Mouse (Mus musculus) embryonic facial prominence, embryonic 12.5 days (tissue): ENCODE data around the gene Siglecf. TPM values are rescaled to one million over a fixed set of nuclear protein-coding genes. Genes with fewer than 3 reads are reported as not detected.

Source experiments
- ATAC-seq: fragments of 200-750 bp; cut with Nextera tagmentation; 2 replicates; pipeline ENCODE4 v1.8.0; 2017; ENCODE audit not compliant: insufficient number of reproducible peaks, insufficient read depth, low FRiP score, low TSS enrichment
- H3K27ac ChIP-seq: fragments of 300-500 bp; sonication (generic); 2 replicates; pipeline ENCODE4 v1.5.1; 2016; ENCODE audit warnings: mild to moderate bottlenecking
- H3K27me3 ChIP-seq: fragments of 300-500 bp; sonication (generic); 2 replicates; pipeline ENCODE4 v1.6.1; 2016; ENCODE audit warnings: mild to moderate bottlenecking, moderate library complexity
- H3K36me3 ChIP-seq: fragments of 300-500 bp; sonication (generic); 2 replicates; pipeline ENCODE4 v1.6.1; 2016; ENCODE audit warnings: mild to moderate bottlenecking
- H3K4me1 ChIP-seq: fragments of 300-500 bp; sonication (generic); 2 replicates; pipeline ENCODE4 v1.6.1; 2016
- H3K4me2 ChIP-seq: fragments of 300-500 bp; sonication (generic); replicated peaks from 2 replicates; pipeline ENCODE4 v1.6.1; 2016; ENCODE audit warnings: mild to moderate bottlenecking, moderate library complexity
- H3K4me3 ChIP-seq: fragments of 300-500 bp; sonication (generic); 2 replicates; pipeline ENCODE4 v1.5.1; 2016; ENCODE audit warnings: mild to moderate bottlenecking
- H3K9ac ChIP-seq: fragments of 300-500 bp; sonication (generic); 2 replicates; pipeline ENCODE4 v1.6.1; 2016; ENCODE audit warnings: mild to moderate bottlenecking, moderate library complexity
- H3K9me3 ChIP-seq: fragments of 300-500 bp; sonication (generic); 2 replicates; pipeline ENCODE4 v1.6.1; 2016; ENCODE audit warnings: mild to moderate bottlenecking, moderate library complexity
- WGBS: fragments of 180-500 bp; shearing (Covaris S2); methylation state at CpG from one replicate; pipeline ENCODE4 v1.1.7; 2016; 5-methylcytosine and 5-hydroxymethylcytosine counted together
- polyA plus RNA-seq: library from polyadenylated mRNA; unstranded; fragments of >200 nt; fragmentation: Nextera tagmentation; extraction: Ambion mirVana; gene quantifications from 2 replicates; pipeline ENCODE4 v1.2.1, GENCODE M21; 2016

Gene Siglecf
- polyA plus RNA-seq, 1 experiment from 2014 or later = 0.37 TPM

DNA sequence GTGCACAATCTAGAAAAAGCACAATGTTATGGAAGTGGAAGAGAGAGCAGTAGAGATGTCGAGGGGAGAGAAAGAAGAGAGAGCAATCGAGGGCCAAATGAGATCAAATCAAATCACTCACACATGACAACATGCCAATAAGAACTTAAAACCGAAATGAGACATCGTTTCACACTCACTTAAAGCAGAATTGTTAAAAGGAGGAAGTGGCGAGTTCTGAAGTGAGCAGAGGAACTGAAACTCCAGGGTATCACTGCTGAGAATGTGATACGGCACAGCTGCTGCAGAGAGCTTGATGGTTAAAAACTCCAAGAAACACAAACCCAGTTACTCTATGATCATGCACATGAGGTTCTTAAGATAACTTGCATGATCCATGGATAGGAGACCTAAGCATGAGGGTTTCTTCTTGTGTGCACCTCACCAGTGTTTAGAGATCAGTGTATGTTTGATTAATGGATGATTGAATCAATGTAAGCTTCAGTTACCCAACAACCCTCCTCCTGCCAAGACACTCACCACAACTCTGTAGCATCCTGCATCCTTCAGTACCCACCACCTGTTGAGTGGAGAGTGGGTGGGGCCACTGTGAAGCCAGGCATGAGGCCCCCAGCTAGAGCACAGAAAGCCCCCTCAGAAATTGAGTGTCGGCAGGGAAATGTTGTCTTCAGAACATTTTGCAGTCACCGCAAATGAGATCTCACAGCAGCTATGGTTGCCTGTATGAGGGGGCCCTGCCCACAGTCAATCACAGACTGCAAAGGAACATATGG is 41.4 kb downstream of the Siglecf start:
- H3K27me3 ChIP-seq = no peaks in the 10 kb centered on the region
- WGBS = 82% methylated on average over 8 of the region's 8 CpGs
- no peaks in the 10 kb centered on the region for H3K36me3 ChIP-seq
- H3K4me3 ChIP-seq = no peak overlapping the region
- no peak for ATAC-seq
- H3K4me1 ChIP-seq = no peaks in the 10 kb centered on the region
- no peak overlapping the region for H3K27ac ChIP-seq
- no peak overlapping the region for H3K9ac ChIP-seq
- H3K4me2 ChIP-seq = no peak overlapping the region
- no peaks in the 10 kb centered on the region for H3K9me3 ChIP-seq

DNA sequence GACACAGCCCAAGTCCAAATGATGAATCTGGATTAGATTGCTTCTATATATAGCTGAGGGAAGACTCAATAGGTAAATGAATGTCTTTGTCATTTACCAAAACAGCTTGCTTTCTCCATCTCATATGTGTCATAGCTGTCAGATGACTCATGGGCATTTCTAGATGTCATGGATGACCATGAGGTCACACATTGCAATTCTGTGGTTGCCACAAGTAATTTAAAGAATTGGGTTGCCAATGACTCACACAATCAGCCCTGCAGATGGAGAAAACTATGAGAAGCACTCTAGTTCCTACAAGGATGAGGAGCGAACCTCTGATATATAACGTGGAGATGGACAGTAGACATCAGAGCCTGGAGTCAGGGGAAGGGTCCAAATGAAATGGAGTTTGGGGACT is 48.4 kb downstream of the Siglecf start:
- WGBS = 77% methylated on average over 2 of the region's 2 CpGs
- H3K36me3 ChIP-seq = no peaks in the 10 kb centered on the region
- ATAC-seq = no peak

DNA sequence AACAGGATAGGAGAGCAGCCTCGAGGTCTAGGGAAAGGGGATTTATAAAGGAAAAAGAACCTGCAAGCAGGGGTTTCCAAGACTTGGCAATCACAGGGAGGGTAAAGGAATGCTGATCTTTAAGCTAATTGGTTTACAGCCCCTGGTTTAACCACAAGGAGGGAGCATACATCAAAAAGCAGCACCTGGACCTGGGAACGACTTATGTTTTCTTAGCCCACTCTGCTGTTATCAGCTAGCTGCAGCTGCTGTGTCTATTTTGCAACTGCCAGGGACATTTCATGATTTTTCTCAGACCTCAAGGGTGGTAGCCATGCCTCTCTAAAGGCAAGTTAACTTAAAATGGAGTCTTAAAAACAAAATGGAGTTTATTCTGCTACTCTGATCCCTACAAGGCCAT is 51.6 kb downstream of the Siglecf start:
- no peak for ATAC-seq
- no peak overlapping the region for H3K27ac ChIP-seq
- H3K4me2 ChIP-seq = no peak overlapping the region
- H3K4me1 ChIP-seq = no peaks in the 10 kb centered on the region
- H3K9me3 ChIP-seq = no peaks in the 10 kb centered on the region
- no peaks in the 10 kb centered on the region for H3K27me3 ChIP-seq
- H3K4me3 ChIP-seq = no peak overlapping the region
- H3K9ac ChIP-seq = no peak overlapping the region
- no peaks in the 10 kb centered on the region for H3K36me3 ChIP-seq
- 48% methylated on average over 2 of the region's 2 CpGs for WGBS

More for the DNA sequence above, 48.4 kb downstream of the Siglecf start:
- Histone ChIP-seq H3K4me2 (no peak overlapping the region), H3K27ac (no peak overlapping the region), H3K9me3 (no peaks in the 10 kb centered on the region), H3K4me1 (no peaks in the 10 kb centered on the region), H3K27me3 (no peaks in the 10 kb centered on the region), H3K9ac (no peak overlapping the region), H3K4me3 (no peak overlapping the region)

DNA sequence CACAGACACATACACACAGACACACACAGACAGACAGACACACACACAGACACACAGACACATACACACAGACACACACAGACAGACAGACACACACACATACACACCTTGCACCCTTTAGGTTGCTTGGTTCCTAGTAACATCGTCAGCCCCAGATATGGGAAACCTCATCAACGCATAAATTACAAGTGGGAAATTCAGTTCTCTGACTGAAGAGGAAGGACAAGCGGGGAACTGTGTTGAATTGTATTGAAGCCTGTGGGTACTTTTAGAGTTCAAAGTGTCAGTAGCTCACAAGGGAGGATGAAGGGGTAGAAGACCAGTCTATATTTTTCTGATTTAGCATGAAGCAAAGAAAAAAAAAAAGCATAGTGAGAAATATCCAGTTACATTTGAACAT is 56.4 kb downstream of the Siglecf start:
- Histone ChIP-seq H3K4me1 (no peaks in the 10 kb centered on the region), H3K27me3 (no peaks in the 10 kb centered on the region), H3K4me2 (no peak overlapping the region), H3K27ac (no peak overlapping the region), H3K9ac (no peak overlapping the region), H3K36me3 (no peaks in the 10 kb centered on the region), H3K4me3 (no peak overlapping the region), H3K9me3 (no peaks in the 10 kb centered on the region)
- ATAC-seq = no peak
- WGBS = 84% methylated on average over 3 of the region's 3 CpGs

DNA sequence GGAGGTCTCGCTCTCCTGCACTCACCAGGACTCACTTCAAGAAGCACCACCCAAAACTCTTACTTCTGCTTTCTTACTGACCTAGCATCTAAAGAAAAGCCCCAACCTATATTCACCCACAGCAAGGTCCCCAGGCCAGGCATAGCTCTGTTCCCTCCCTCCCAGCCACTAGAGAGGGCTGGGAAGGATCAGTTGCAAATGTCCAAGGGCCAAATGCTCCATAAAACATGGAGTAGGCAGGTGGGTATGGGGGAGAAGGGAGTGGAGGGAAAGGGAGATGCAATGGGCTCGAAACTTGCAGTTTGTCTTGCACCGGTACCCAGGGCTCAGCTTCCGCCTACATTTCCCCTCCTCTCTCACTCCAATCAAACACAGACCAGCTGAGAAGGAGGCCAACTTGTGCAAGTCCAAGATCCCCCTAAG is 57.0 kb downstream of the Siglecf start, which contains the start of gene Siglecg:
Gene Siglecg (plus strand): TSS at position 74 of the 423 bp plus-strand sequence.
- no peaks in the 10 kb centered on the region for H3K9me3 ChIP-seq
- no peaks in the 10 kb centered on the region for H3K27me3 ChIP-seq
- H3K36me3 ChIP-seq = no peaks in the 10 kb centered on the region
- no peak within 1 kb of the TSS for H3K4me3 ChIP-seq
- H3K9ac ChIP-seq = no peak within 1 kb of the TSS
- ATAC-seq = no peak
- no peaks in the 10 kb centered on the region for H3K4me1 ChIP-seq
- H3K27ac ChIP-seq = no peak within 1 kb of the TSS
- 81% methylated on average over 4 of the region's 4 CpGs for WGBS
- H3K4me2 ChIP-seq = no peak within 1 kb of the TSS

DNA sequence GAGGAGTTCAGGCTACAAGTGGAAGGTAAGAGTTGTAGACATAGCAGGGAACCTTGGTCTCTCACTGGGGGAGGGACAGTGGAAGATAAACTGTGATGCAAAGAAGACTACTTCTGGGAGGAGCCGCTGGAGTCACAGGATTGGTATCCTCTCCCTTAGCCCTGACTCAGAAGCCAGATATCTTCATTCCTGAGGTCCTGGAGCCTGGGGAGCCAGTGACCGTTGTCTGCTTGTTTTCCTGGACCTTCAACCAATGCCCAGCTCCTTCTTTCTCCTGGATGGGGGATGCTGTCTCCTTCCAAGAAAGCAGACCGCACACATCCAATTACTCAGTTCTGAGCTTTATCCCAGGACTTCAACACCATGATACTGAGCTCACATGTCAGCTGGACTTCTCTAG is 57.9 kb downstream of the Siglecf start:
- Histone ChIP-seq H3K4me3 (no peak overlapping the region), H3K36me3 (no peaks in the 10 kb centered on the region), H3K27me3 (no peaks in the 10 kb centered on the region), H3K9ac (no peak overlapping the region), H3K9me3 (no peaks in the 10 kb centered on the region), H3K4me1 (no peaks in the 10 kb centered on the region), H3K4me2 (no peak overlapping the region), H3K27ac (no peak overlapping the region)
- 79% methylated on average over 3 of the region's 3 CpGs for WGBS
- ATAC-seq = no peak

Other genes with a start within 250 kb of the Siglecf start
- gene Zfp936, start 237.1 kb upstream of the Siglecf start, polyA plus RNA-seq = not detected in 2 replicates
- gene Zfp715, start 38.0 kb upstream of the Siglecf start, polyA plus RNA-seq = 15.5 and 16.1 TPM in 2 replicates
- 0.04 and 0.09 TPM in 2 replicates for gene Siglecg, start 56.9 kb downstream of the Siglecf start, polyA plus RNA-seq
- gene Lim2, start 76.3 kb downstream of the Siglecf start, polyA plus RNA-seq = 1.9 and 3.9 TPM in 2 replicates
- gene Nkg7, start 85.7 kb downstream of the Siglecf start, polyA plus RNA-seq = 0.27 and 0.37 TPM in 2 replicates
- gene Cldnd2, start 89.4 kb downstream of the Siglecf start, polyA plus RNA-seq = not detected in 2 replicates
- 237 and 240 TPM in 2 replicates for gene Etfb, start 92.7 kb downstream of the Siglecf start, polyA plus RNA-seq
- gene Gm45233, start 92.8 kb downstream of the Siglecf start, polyA plus RNA-seq = 0.38 and 0.90 TPM in 2 replicates
- 5.2 and 6.7 TPM in 2 replicates for gene Vsig10l, start 111.8 kb downstream of the Siglecf start, polyA plus RNA-seq
- gene Iglon5, start 138.7 kb downstream of the Siglecf start, polyA plus RNA-seq = 1.9 and 2.0 TPM in 2 replicates
- gene 4931406B18Rik, start 154.6 kb downstream of the Siglecf start, polyA plus RNA-seq = not detected in 2 replicates
- 0.66 and 1.1 TPM in 2 replicates for gene Cd33, start 193.1 kb downstream of the Siglecf start, polyA plus RNA-seq
- gene Zfp658, start 210.9 kb downstream of the Siglecf start, polyA plus RNA-seq = 6.1 and 6.5 TPM in 2 replicates
- 15.1 and 16.5 TPM in 2 replicates for gene Zfp719, start 228.3 kb downstream of the Siglecf start, polyA plus RNA-seq